ENCODE assay signal across 9 mouse cellular contexts in genomic region chr17:25397804-25398519, GRCm38 (mm10). TPM values are rescaled to one million over a fixed set of nuclear protein-coding genes. Genes with fewer than 3 reads are reported as not detected.
A peak's percentile ranks its signal among the peaks of the same experiment; 100 is the strongest.
DNase-seq lines count a peak whose midpoint lies in the region; ATAC-seq and TF ChIP-seq lines count a peak whose summit lies in the region.
"Had no signal": no experiment of that assay in that cellular context is flagged by ENCODE, and none has a peak within 500 bp of the region (broad histone marks: within the 10 kb centered on the region; RNA-seq: fewer than 3 reads in every experiment).

No protein-coding gene starts in this region.

- H3K4me3 ChIP-seq in gastrocnemius, adult 2 months: no peak overlapping the region
- H3K4me3 ChIP-seq: lung, embryonic 15.5 days had no signal

- peak; percentile 93 for TF ChIP-seq CTCF in gastrocnemius, adult 2 months (IDR thresholded peaks at IDR 0.05)

- H3K27ac ChIP-seq in gastrocnemius, adult 2 months: no peak overlapping the region
- H3K27ac ChIP-seq: lung, embryonic 15.5 days had no signal

- peak; percentile 58 for ATAC-seq in megakaryocyte-erythroid progenitor cell, adult 5-6 weeks (replicated peaks; ENCODE audit: low FRiP score, low TSS enrichment, poor library complexity, severe bottlenecking)

- intact Hi-C loops in gastrocnemius, adult 2 months (cut with DNase I): loop anchor here (1.0 to 5.0 kb wide), 2 partner anchors 72 to 299 kb away; no protein-coding TSS in a partner anchor

- DNase-seq in adipocyte (ENCODE audit: low spot score): peak; percentile 82
- DNase-seq in cerebellum, postnatal 25 days: peak; percentile 77 to 86
- DNase-seq in gastrocnemius, adult 2 months: peak; percentile 81
- DNase-seq in hindlimb bud, embryonic 11.5 days (ENCODE audit: extremely low spot score, low read depth, low spot score): peak; percentile 70
- peak; percentile 61 for DNase-seq in left cerebral cortex, adult 11 months (ENCODE audit: low spot score)
- peak; percentile 69 for DNase-seq in right cerebral cortex, postnatal 25 days
- DNase-seq in urinary bladder, postnatal 36 days (ENCODE audit: low spot score in 2 of 2): peak; percentile 67 to 78

RNA-seq across cellular contexts. Expression of gene Tpsg1, which starts 28.9 kb away (rescaled TPM):
- under 1 TPM in 1 of 2 experiments, not detected in 1; 0.48 TPM for total RNA-seq in gastrocnemius, adult 2 months (2021)
- total RNA-seq in megakaryocyte-erythroid progenitor cell, adult 5-6 weeks (2014; fragmentation: Nextera tagmentation): not detected in 2 replicates
- not detected in 2 replicates for total RNA-seq in megakaryocyte-erythroid progenitor cell, adult 5-6 weeks (2017)

RNA-seq across cellular contexts. Expression of gene Tpsb2, which starts 31.9 kb away (rescaled TPM):
- 1 to 10 TPM; 1.9 to 4.7 TPM for total RNA-seq in gastrocnemius, adult 2 months (2021)
- total RNA-seq in megakaryocyte-erythroid progenitor cell, adult 5-6 weeks (2014; fragmentation: Nextera tagmentation): not detected in 2 replicates
- not detected in 2 replicates for total RNA-seq in megakaryocyte-erythroid progenitor cell, adult 5-6 weeks (2017)

RNA-seq across cellular contexts. Expression of gene Cacna1h, which starts 35.6 kb away (rescaled TPM):
- 1 to 10 TPM in 1 of 2 experiments, under 1 TPM in 1; 0.94 to 1.7 TPM for total RNA-seq in gastrocnemius, adult 2 months (2021)
- total RNA-seq in megakaryocyte-erythroid progenitor cell, adult 5-6 weeks (2014; fragmentation: Nextera tagmentation): 0.67 and 3.8 TPM in 2 replicates
- 0.15 TPM in 1 of 2 replicates, not detected in the other for total RNA-seq in megakaryocyte-erythroid progenitor cell, adult 5-6 weeks (2017)

RNA-seq across cellular contexts. Expression of gene Tpsab1, which starts 52.6 kb away (rescaled TPM):
- 1 to 10 TPM; 1.0 to 2.2 TPM for total RNA-seq in gastrocnemius, adult 2 months (2021)
- total RNA-seq in megakaryocyte-erythroid progenitor cell, adult 5-6 weeks (2014; fragmentation: Nextera tagmentation): not detected in 2 replicates
- total RNA-seq in megakaryocyte-erythroid progenitor cell, adult 5-6 weeks (2017): not detected in 2 replicates

RNA-seq across cellular contexts. Expression of gene Tekt4, which starts 56.5 kb away (rescaled TPM):
- not detected for total RNA-seq in gastrocnemius, adult 2 months (2021)
- total RNA-seq in megakaryocyte-erythroid progenitor cell, adult 5-6 weeks (2014; fragmentation: Nextera tagmentation): not detected in 2 replicates
- not detected in 2 replicates for total RNA-seq in megakaryocyte-erythroid progenitor cell, adult 5-6 weeks (2017)
